Mouse (Mus musculus): Measurements from ENCODE around the gene Psg25.
"Not testable (repeated sequence)": the region's sequence is repeated elsewhere in the genome, so short reads cannot be mapped to it uniquely, and the experiment has no call there.

The Psg25 gene

DNA sequence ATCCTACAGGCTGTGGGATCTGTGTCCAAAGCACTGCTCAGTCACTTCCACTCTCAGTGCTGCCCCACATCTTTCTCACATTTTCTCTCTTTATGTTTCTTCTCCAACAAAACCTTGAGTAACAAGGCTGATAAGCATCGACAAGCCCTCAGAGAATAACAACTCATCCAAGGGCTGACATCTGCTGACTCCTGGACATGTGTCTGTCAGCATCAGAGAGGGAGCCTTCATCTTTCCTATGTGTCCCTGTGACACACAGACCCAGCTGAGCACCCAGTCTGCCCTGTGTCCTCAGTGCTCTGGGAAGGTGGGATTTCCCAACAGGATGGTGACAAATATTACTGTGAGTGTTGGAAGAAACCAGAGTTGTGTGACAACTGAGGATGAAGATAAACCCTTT lies at the start of gene Psg25:
Gene Psg25 (minus strand): TSS at position 101 of the 400 bp plus-strand sequence.
- DNase-seq (ENCODE audit: low read depth, low spot score), result no peak

- no peak for DNase-seq (ENCODE audit: low read depth, low spot score)
Observed at GRCm38 (mm10) chr7:18567205-18567604, 35.1 kb upstream of the Psg25 start, which contains the start of gene Psg27. Gene Psg27 (minus strand): TSS chr7:18567305.

- DNase-seq (ENCODE audit: low read depth, low spot score), result no peak
Observed at GRCm38 (mm10) chr7:18559850-18560249, 27.8 kb upstream of the Psg25 start.

DNA sequence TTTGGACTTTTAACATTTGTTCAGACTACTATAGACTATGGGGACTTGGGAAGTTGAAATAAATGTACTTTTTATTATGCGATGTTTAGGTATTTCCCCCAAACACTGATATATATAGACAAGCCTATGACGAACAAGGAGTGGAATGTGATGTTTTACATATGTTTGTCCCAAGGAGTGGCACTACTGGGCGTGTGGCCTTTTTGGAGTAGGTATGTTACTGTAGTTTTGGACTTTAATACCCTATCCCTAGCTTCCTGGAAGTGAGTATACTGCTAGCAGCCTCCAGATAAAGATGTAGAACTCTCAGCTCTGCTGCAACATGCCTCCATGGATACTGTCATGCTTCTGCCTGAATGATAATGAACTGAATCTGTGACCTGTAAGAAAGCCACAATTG lies 23.7 kb upstream of the Psg25 start:
- not testable (repeated sequence) for DNase-seq (ENCODE audit: low read depth, low spot score)

- no peak for DNase-seq (ENCODE audit: low read depth, low spot score)
Observed at GRCm38 (mm10) chr7:18533420-18533819, 1.4 kb upstream of the Psg25 start.

GRCm38 (mm10) chr7:18524668-18525067 lies 7.4 kb downstream of the Psg25 start:
- no peak for DNase-seq (ENCODE audit: low read depth, low spot score)

GRCm38 (mm10) chr7:18512848-18513247 lies 19.2 kb downstream of the Psg25 start:
- not testable (repeated sequence) for DNase-seq (ENCODE audit: low read depth, low spot score)

DNA sequence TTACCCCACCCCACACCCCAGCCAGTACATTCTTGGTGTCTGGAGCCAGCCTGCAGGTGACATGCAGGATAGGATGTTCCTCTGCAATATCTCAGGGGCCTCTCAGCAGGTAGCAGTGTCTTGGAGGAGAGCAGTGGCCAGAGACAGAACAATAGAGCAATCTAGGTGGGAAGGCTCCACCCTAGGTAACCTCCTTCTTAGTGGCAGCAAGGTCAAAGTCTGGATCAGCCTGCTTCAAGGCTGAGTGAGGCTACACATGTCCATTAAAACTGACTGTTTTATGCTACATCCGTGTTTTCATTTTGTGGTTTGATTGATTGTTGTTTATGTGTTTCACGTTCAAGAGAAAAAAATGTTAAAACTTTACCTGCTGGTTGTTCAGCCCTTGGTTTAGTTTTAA lies 19.7 kb downstream of the Psg25 start:
- DNase-seq (ENCODE audit: low read depth, low spot score), result peak; percentile 18

GRCm38 (mm10) chr7:18511479-18511878 lies 20.6 kb downstream of the Psg25 start:
- no peak for DNase-seq (ENCODE audit: low read depth, low spot score)

GRCm38 (mm10) chr7:18484077-18484476 lies 48.0 kb downstream of the Psg25 start, which contains the start of gene Psg26:
Gene Psg26 (minus strand): TSS chr7:18484177.
- DNase-seq (ENCODE audit: low read depth, low spot score), result no peak
